Mouse (Mus musculus) embryonic facial prominence, embryonic 13.5 days (tissue): ENCODE data around the gene AU018091. TPM values are rescaled to one million over a fixed set of nuclear protein-coding genes. Genes with fewer than 3 reads are reported as not detected.

ENCODE experiments used
- ATAC-seq: fragments of 200-750 bp; cut with Nextera tagmentation; 2 replicates; pipeline ENCODE4 v1.8.0; 2017; ENCODE audit warnings: low read depth; ENCODE audit not compliant: insufficient number of reproducible peaks, insufficient read depth, low FRiP score, low TSS enrichment
- H3K27ac ChIP-seq: fragments of 300-500 bp; sonication (generic); 2 replicates; pipeline ENCODE4 v1.5.1; 2015; ENCODE audit warnings: moderate library complexity, mild to moderate bottlenecking, inconsistent platforms
- H3K27me3 ChIP-seq: fragments of 300-500 bp; sonication (generic); 2 replicates; pipeline ENCODE4 v1.6.1; 2015; ENCODE audit warnings: mild to moderate bottlenecking, inconsistent platforms
- H3K36me3 ChIP-seq: fragments of 300-500 bp; sonication (generic); 2 replicates; pipeline ENCODE4 v1.6.1; 2015; ENCODE audit warnings: mild to moderate bottlenecking, inconsistent platforms
- H3K4me1 ChIP-seq: fragments of 300-500 bp; sonication (generic); 2 replicates; pipeline ENCODE4 v1.6.1; 2015; ENCODE audit warnings: inconsistent platforms
- H3K4me2 ChIP-seq: fragments of 300-500 bp; sonication (generic); 2 replicates; pipeline ENCODE4 v1.6.1; 2015; ENCODE audit warnings: moderate library complexity, mild to moderate bottlenecking, inconsistent platforms
- H3K4me3 ChIP-seq: fragments of 300-500 bp; sonication (generic); 2 replicates; pipeline ENCODE4 v1.5.1; 2015; ENCODE audit warnings: mild to moderate bottlenecking, inconsistent platforms
- H3K9ac ChIP-seq: fragments of 300-500 bp; sonication (generic); 2 replicates; pipeline ENCODE4 v1.6.1; 2015; ENCODE audit warnings: mild to moderate bottlenecking, inconsistent platforms
- H3K9me3 ChIP-seq: fragments of 300-500 bp; sonication (generic); 2 replicates; pipeline ENCODE4 v1.6.1; 2016; ENCODE audit warnings: inconsistent platforms
- WGBS: fragments of 180-500 bp; shearing (Covaris S2); methylation state at CpG from one replicate; pipeline ENCODE4 v1.1.7; 2015; ENCODE audit warnings: mixed read lengths; 5-methylcytosine and 5-hydroxymethylcytosine counted together
- polyA plus RNA-seq: library from polyadenylated mRNA; unstranded; fragments of >200 nt; fragmentation: Nextera tagmentation; extraction: Ambion mirVana; gene quantifications from 2 replicates; pipeline ENCODE4 v1.2.1, GENCODE M21; 2015

AU018091 gene
- 0.07 and 0.35 TPM in 2 replicates for polyA plus RNA-seq

- Histone ChIP-seq H3K4me2 (no peak within 1 kb of the TSS), H3K27me3 (no peaks in the 10 kb centered on the region), H3K9me3 (0 out of 2 replicates have a peak, but pooled peaks cover 2% of the 10 kb centered on the region), H3K36me3 (no peaks in the 10 kb centered on the region), H3K9ac (no peak within 1 kb of the TSS), H3K4me3 (no peak within 1 kb of the TSS), H3K4me1 (no peaks in the 10 kb centered on the region), H3K27ac (no peak within 1 kb of the TSS)
- ATAC-seq = no peak
- 74% methylated on average over 3 of the region's 3 CpGs for WGBS
These were observed at the start of gene AU018091 for GRCm38 (mm10) chr7:3168925-3169324. AU018091 (minus strand) TSS chr7:3169203.

DNA sequence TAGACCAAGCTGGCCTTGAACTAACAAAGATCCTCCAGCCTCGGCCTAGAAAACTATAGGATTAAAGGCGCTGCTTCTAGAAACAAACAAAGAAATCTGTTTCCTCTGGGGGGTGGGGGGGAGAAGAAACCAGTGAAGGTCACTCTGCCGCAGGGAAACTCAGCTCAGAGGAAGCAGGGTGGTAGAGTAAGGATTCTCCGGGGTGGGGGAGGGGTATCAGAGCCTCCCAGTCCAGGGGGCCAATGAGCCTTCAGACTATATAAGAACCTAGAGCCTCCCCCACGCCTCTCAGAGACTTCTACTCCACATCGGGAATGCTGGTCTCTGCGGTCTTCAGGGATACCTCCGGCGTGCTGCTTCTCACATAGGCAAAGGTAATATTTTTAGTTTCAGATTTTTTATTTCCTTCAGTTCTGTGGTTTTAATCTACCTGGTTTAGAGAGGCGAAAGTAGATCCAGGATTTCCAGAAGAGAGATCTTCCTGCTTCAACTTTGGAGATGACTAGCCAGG is 48.6 kb upstream of the AU018091 start:
- 13% methylated on average over 10 of the region's 10 CpGs for WGBS
- H3K36me3 ChIP-seq = no peaks in the 10 kb centered on the region
- H3K4me1 ChIP-seq = no peaks in the 10 kb centered on the region

GRCm38 (mm10) chr7:3216331-3216730 is 47.3 kb upstream of the AU018091 start:
- no peak overlapping the region for H3K9ac ChIP-seq
- no peaks in the 10 kb centered on the region for H3K36me3 ChIP-seq
- no peak overlapping the region for H3K4me3 ChIP-seq
- no peak overlapping the region for H3K4me2 ChIP-seq
- ATAC-seq = no peak
- H3K9me3 ChIP-seq = no peaks in the 10 kb centered on the region
- 74% methylated on average over 3 of the region's 3 CpGs for WGBS
- H3K27me3 ChIP-seq = peaks cover 40% of the 10 kb centered on the region
- no peaks in the 10 kb centered on the region for H3K4me1 ChIP-seq
- H3K27ac ChIP-seq = no peak overlapping the region

More for the DNA sequence above, 48.6 kb upstream of the AU018091 start:
- H3K27ac ChIP-seq = no peak overlapping the region
- no peak overlapping the region for H3K4me2 ChIP-seq
- peaks cover 42% of the 10 kb centered on the region for H3K27me3 ChIP-seq
- H3K4me3 ChIP-seq = no peak overlapping the region
- no peak for ATAC-seq
- no peak overlapping the region for H3K9ac ChIP-seq
- H3K9me3 ChIP-seq = no peaks in the 10 kb centered on the region

DNA sequence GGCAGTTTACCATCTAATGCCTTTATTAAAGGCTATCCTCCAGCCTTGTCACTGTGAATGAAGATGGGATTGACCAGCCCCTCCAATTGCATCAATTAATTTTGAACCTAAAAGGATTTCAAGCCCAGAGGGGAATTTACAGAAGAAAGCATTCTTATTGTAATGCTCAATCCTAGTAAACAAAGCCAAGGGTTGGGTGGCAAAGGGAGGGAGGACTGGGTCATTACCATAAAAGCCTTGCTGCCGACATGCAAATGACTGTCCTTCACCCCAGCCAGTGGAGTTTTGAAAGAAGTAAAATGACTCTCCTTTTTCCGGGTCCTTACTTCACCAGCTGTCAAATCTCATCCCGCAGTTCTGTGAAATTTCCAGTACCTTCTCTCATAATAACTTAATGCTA is 44.6 kb upstream of the AU018091 start:
- 23% methylated on average over 3 of the region's 3 CpGs for WGBS
- ATAC-seq = no peak
- H3K36me3 ChIP-seq = no peaks in the 10 kb centered on the region

DNA sequence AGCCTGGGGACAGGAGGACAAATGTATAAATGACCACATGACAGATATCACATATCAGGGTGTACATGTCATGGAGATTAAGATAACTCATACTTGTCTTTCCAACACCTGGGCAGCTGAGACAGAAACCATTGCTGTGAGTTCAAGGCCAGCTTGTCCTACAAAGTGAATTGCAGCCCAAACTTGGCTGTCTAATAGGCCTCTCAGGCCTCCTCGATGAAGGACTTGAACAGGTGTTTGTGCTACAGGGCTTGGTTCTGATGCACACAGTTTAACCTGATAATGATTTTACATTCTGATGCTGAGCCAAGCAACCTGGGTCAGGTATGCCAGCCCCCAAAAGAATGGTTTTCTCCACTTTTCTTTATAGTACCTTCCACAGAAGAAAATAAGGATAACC is 44.2 kb upstream of the AU018091 start:
- Histone ChIP-seq H3K4me2 (no peak overlapping the region), H3K27ac (no peak overlapping the region), H3K4me1 (no peaks in the 10 kb centered on the region), H3K9me3 (no peaks in the 10 kb centered on the region), H3K36me3 (no peaks in the 10 kb centered on the region), H3K4me3 (no peak overlapping the region), H3K27me3 (peaks cover 8% of the 10 kb centered on the region), H3K9ac (no peak overlapping the region)
- WGBS = 72% methylated on average over 1 of the region's 1 CpGs
- no peak for ATAC-seq

More for the DNA sequence above, 44.6 kb upstream of the AU018091 start:
- no peak overlapping the region for H3K4me3 ChIP-seq
- no peaks in the 10 kb centered on the region for H3K9me3 ChIP-seq
- peaks cover 12% of the 10 kb centered on the region for H3K27me3 ChIP-seq
- H3K9ac ChIP-seq = no peak overlapping the region
- no peak overlapping the region for H3K4me2 ChIP-seq
- H3K4me1 ChIP-seq = no peaks in the 10 kb centered on the region
- no peak overlapping the region for H3K27ac ChIP-seq

DNA sequence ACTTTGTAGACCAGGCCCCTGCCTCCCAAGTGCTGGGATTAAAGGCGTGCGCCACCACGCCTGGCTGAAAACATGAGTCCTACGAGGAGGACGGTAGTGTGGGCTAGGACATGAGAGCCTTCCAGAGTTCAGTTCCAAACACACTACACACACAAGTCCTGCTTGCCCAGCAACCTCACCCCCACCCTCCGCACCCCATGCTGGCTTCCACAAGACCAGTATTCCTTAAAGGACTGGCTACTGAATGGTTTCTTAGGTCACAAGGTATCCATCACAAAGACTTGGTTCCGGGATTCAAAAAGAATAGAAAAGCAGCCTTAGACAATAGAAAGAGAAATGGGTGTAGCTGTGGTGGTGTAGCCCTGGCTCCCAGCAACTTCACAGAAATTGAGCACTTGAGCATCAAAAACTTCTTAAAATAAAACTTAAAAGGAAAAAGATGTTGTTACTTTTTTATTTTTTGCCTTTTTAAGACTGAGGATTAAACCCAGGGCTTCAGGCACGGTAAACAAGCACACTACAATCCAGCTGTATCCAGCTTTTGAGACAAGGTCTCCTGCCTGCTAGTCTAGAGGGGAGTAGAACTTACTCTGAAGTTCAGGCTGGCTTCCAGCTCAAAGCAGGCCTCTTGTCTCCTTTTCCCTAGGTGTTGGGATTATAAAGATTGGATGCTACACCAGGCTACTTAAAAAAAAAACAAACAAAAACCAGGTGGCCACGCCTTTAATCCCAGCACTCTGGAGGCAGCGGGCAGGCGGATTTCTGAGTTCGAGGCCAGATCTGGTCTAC is 43.2 kb upstream of the AU018091 start:
- no peaks in the 10 kb centered on the region for H3K9me3 ChIP-seq
- H3K9ac ChIP-seq = no peak overlapping the region
- no peaks in the 10 kb centered on the region for H3K4me1 ChIP-seq
- no peak overlapping the region for H3K27ac ChIP-seq
- no peaks in the 10 kb centered on the region for H3K27me3 ChIP-seq
- no peak overlapping the region for H3K4me3 ChIP-seq
- 58% methylated on average over 12 of the region's 12 CpGs for WGBS
- H3K36me3 ChIP-seq = no peaks in the 10 kb centered on the region
- H3K4me2 ChIP-seq = no peak overlapping the region
- no peak for ATAC-seq

GRCm38 (mm10) chr7:3211518-3211917 is 42.5 kb upstream of the AU018091 start:
- H3K36me3 ChIP-seq = no peaks in the 10 kb centered on the region
- no peak overlapping the region for H3K4me2 ChIP-seq
- ATAC-seq = no peak
- no peak overlapping the region for H3K27ac ChIP-seq
- no peak overlapping the region for H3K9ac ChIP-seq
- no peak overlapping the region for H3K4me3 ChIP-seq
- no peaks in the 10 kb centered on the region for H3K9me3 ChIP-seq
- H3K4me1 ChIP-seq = no peaks in the 10 kb centered on the region
- H3K27me3 ChIP-seq = no peaks in the 10 kb centered on the region
- 70% methylated on average over 8 of the region's 8 CpGs for WGBS

DNA sequence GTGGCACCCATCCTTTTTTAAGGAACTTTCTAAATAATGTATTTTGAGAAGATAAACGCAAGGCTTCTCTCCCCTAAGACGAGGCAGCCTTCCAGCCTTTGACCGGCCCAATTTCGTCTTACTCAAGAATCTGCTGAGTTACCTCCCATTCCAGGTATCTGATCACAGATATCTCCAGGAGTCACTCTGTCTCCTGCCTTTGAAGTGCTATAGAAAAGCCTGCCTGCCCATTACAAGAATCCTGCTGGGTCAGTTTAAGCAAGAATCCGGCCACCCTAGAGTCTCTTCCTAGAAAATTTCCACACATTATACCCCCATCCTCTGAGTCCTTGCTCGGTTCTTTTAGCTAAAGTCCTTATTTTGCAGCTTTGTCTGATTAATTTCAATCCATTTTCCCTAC is 41.6 kb upstream of the AU018091 start:
- ATAC-seq = no peak
- 33% methylated on average over 6 of the region's 6 CpGs for WGBS
- H3K4me3 ChIP-seq = no peak overlapping the region
- no peak overlapping the region for H3K27ac ChIP-seq
- no peaks in the 10 kb centered on the region for H3K27me3 ChIP-seq
- H3K4me2 ChIP-seq = no peak overlapping the region
- H3K4me1 ChIP-seq = no peaks in the 10 kb centered on the region
- H3K36me3 ChIP-seq = no peaks in the 10 kb centered on the region
- no peak overlapping the region for H3K9ac ChIP-seq
- no peaks in the 10 kb centered on the region for H3K9me3 ChIP-seq

GRCm38 (mm10) chr7:3206520-3206919 is 37.5 kb upstream of the AU018091 start:
- Histone ChIP-seq H3K4me2 (no peak overlapping the region), H3K27me3 (no peaks in the 10 kb centered on the region), H3K4me1 (no peaks in the 10 kb centered on the region), H3K4me3 (no peak overlapping the region), H3K36me3 (no peaks in the 10 kb centered on the region), H3K9me3 (no peaks in the 10 kb centered on the region), H3K9ac (no peak overlapping the region), H3K27ac (no peak overlapping the region)
- ATAC-seq = no peak
- 4% methylated on average over 4 of the region's 4 CpGs for WGBS

- H3K27ac ChIP-seq = no peak overlapping the region
- 93% methylated on average over 4 of the region's 4 CpGs for WGBS
- H3K4me2 ChIP-seq = no peak overlapping the region
These were observed 35.6 kb upstream of the AU018091 start for GRCm38 (mm10) chr7:3204628-3205027.

GRCm38 (mm10) chr7:3203890-3204289 is 34.9 kb upstream of the AU018091 start:
- no peak overlapping the region for H3K4me2 ChIP-seq
- no peaks in the 10 kb centered on the region for H3K36me3 ChIP-seq
- no peak overlapping the region for H3K4me3 ChIP-seq
- H3K4me1 ChIP-seq = 0 out of 2 replicates have a peak, but pooled peaks cover 4% of the 10 kb centered on the region
- no peaks in the 10 kb centered on the region for H3K27me3 ChIP-seq
- no peak for ATAC-seq
- no peak overlapping the region for H3K27ac ChIP-seq
- no peaks in the 10 kb centered on the region for H3K9me3 ChIP-seq
- WGBS = 25% methylated on average over 3 of the region's 3 CpGs
- H3K9ac ChIP-seq = no peak overlapping the region

More at GRCm38 (mm10) chr7:3204628-3205027, 35.6 kb upstream of the AU018091 start:
- H3K4me1 ChIP-seq = 0 out of 2 replicates have a peak, but pooled peaks cover 4% of the 10 kb centered on the region
- no peak overlapping the region for H3K9ac ChIP-seq
- no peaks in the 10 kb centered on the region for H3K36me3 ChIP-seq
- no peaks in the 10 kb centered on the region for H3K9me3 ChIP-seq
- H3K4me3 ChIP-seq = no peak overlapping the region
- H3K27me3 ChIP-seq = no peaks in the 10 kb centered on the region
- no peak for ATAC-seq

DNA sequence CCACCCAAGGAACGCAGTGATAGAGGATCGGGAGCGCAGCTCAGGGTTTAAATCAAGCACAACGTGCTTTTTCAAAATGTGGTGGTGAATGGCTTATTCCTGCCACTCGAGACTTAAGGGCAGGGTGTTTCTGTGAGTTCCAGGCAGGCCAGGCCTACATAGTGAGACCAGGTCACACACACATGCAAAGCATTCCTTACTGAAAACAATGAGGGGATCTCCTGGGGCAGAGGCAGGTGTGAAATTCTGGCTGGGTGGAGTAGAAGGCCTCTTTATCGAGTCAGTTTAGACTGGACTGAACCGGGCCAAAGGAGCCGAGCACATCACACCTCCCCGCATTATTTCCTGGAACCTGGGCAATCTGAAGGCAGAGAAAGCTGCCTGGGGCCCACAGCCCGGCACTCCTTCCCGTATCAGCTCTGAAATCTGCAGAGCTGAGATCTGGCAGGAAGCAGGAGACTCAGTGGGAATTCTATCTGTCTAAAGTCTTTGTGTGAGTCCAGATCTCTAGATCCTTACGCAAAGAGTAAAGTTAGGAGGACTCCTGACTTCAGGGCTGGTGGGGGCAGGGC is 32.2 kb upstream of the AU018091 start:
- ATAC-seq = no peak
- H3K4me3 ChIP-seq = no peak overlapping the region
- H3K27ac ChIP-seq = no peak overlapping the region
- 0 out of 2 replicates have a peak, but pooled peaks cover 4% of the 10 kb centered on the region for H3K4me1 ChIP-seq
- no peaks in the 10 kb centered on the region for H3K36me3 ChIP-seq
- H3K4me2 ChIP-seq = no peak overlapping the region
- H3K9me3 ChIP-seq = no peaks in the 10 kb centered on the region
- H3K9ac ChIP-seq = no peak overlapping the region
- H3K27me3 ChIP-seq = no peaks in the 10 kb centered on the region
- 22% methylated on average over 12 of the region's 12 CpGs for WGBS
